9 mouse cellular contexts compared by ENCODE assay signal in genomic region chr5:115520325-115520869, GRCm38 (mm10). TPM values are rescaled to one million over a fixed set of nuclear protein-coding genes. Genes with fewer than 3 reads are reported as not detected.
DNase-seq lines count a peak whose midpoint lies in the region; ATAC-seq and TF ChIP-seq lines count a peak whose summit lies in the region.
"Had no signal": no experiment of that assay in that cellular context is flagged by ENCODE, and none has a peak within 500 bp of the region (broad histone marks: within the 10 kb centered on the region; RNA-seq: fewer than 3 reads in every experiment).

No protein-coding gene starts in this region.

- H3K9ac ChIP-seq in hindbrain, postnatal 0 days (replicated peaks; ENCODE audit: low read length) = no peak overlapping the region
- no peak overlapping the region for H3K9ac ChIP-seq in hindbrain, embryonic 11.5 days (ENCODE audit: low read depth, low read length)
- H3K9ac ChIP-seq in embryonic facial prominence, embryonic 14.5 days (ENCODE audit: low read depth, low read length) = no peak overlapping the region

- no peaks in the 10 kb centered on the region for H3K27me3 ChIP-seq in hindbrain, postnatal 0 days (ENCODE audit: insufficient read depth, low read length)
- no peaks in the 10 kb centered on the region for H3K27me3 ChIP-seq in hindbrain, embryonic 11.5 days (ENCODE audit: control insufficient read depth, insufficient read depth, low read length)
- H3K27me3 ChIP-seq in embryonic facial prominence, embryonic 14.5 days (replicated peaks; ENCODE audit: control insufficient read depth, insufficient read depth, low read length) = no peaks in the 10 kb centered on the region

- H3K36me3 ChIP-seq in hindbrain, postnatal 0 days (ENCODE audit: insufficient read depth, low read length) = no peaks in the 10 kb centered on the region
- no peaks in the 10 kb centered on the region for H3K36me3 ChIP-seq in hindbrain, embryonic 11.5 days (ENCODE audit: control insufficient read depth, insufficient read depth, low read length)
- no peaks in the 10 kb centered on the region for H3K36me3 ChIP-seq in embryonic facial prominence, embryonic 14.5 days (ENCODE audit: control insufficient read depth, insufficient read depth, low read length)

- WGBS in hindbrain, postnatal 0 days = 70% methylated on average over 21 of the region's 21 CpGs
- 66% methylated on average over 21 of the region's 21 CpGs for WGBS in hindbrain, embryonic 11.5 days
- WGBS in embryonic facial prominence, embryonic 14.5 days = 56% methylated on average over 20 of the region's 21 CpGs

- H3K9me3 ChIP-seq in hindbrain, postnatal 0 days (ENCODE audit: low read length) = no peaks in the 10 kb centered on the region
- H3K9me3 ChIP-seq in hindbrain, embryonic 11.5 days (ENCODE audit: control insufficient read depth, low read length) = no peaks in the 10 kb centered on the region
- H3K9me3 ChIP-seq in embryonic facial prominence, embryonic 14.5 days (ENCODE audit: control insufficient read depth, low read length) = no peaks in the 10 kb centered on the region

- H3K4me1 ChIP-seq in hindbrain, postnatal 0 days (ENCODE audit: insufficient read depth, low read length) = 0 out of 2 replicates have a peak, but pooled peaks cover 4% of the 10 kb centered on the region
- peaks cover 7% of the 10 kb centered on the region; the same call in 1 of the 2 replicates for H3K4me1 ChIP-seq in hindbrain, embryonic 11.5 days (replicated peaks; ENCODE audit: control insufficient read depth, insufficient read depth, low read length)
- H3K4me1 ChIP-seq in embryonic facial prominence, embryonic 14.5 days (ENCODE audit: control insufficient read depth, insufficient read depth, low read length) = peaks cover 28% of the 10 kb centered on the region

- 0 out of 2 replicates have a peak, but pooled peaks have one; percentile 18 for ATAC-seq in hindbrain, postnatal 0 days
- ATAC-seq in hindbrain, embryonic 11.5 days (ENCODE audit: low FRiP score) = no peak
- no peak for ATAC-seq in embryonic facial prominence, embryonic 14.5 days (ENCODE audit: low read depth)

- no peak overlapping the region for H3K4me3 ChIP-seq in hindbrain, postnatal 0 days (ENCODE audit: low read length)
- no peak overlapping the region for H3K4me3 ChIP-seq in hindbrain, embryonic 11.5 days (ENCODE audit: low read depth, low read length)
- H3K4me3 ChIP-seq in embryonic facial prominence, embryonic 14.5 days (ENCODE audit: low read depth, low read length) = no peak overlapping the region

- H3K4me2 ChIP-seq in hindbrain, postnatal 0 days (ENCODE audit: low read depth, low read length) = no peak overlapping the region
- no peak overlapping the region for H3K4me2 ChIP-seq in hindbrain, embryonic 11.5 days (replicated peaks; ENCODE audit: low read depth, low read length)
- H3K4me2 ChIP-seq in embryonic facial prominence, embryonic 14.5 days (ENCODE audit: low read depth, low read length) = no peak overlapping the region

- DNase-seq in hindbrain, postnatal 0 days (ENCODE audit: low spot score) = no peak
- DNase-seq in hindbrain, embryonic 11.5 days (ENCODE audit: low spot score) = no peak
- DNase-seq in embryonic facial prominence, embryonic 14.5 days (ENCODE audit: low spot score) = no peak
- peak; percentile 69 for DNase-seq in kidney, adult 18-20 months
- peak; percentile 56 for DNase-seq in lung, postnatal 10 days
- no peak for DNase-seq in urinary bladder, postnatal 25 days (ENCODE audit: low spot score)
- no peak for DNase-seq in layer of hippocampus, adult 9-10 months (ENCODE audit: low spot score)
- no peak for DNase-seq in spleen, postnatal 4 days (ENCODE audit: low spot score in 2 of 2)

- peak overlapping the region; percentile 54; the same call in 1 of the 2 replicates for H3K27ac ChIP-seq in hindbrain, postnatal 0 days
- H3K27ac ChIP-seq in hindbrain, embryonic 11.5 days (ENCODE audit: low read depth, low read length) = no peak overlapping the region
- 0 out of 2 replicates have a peak overlapping the region, but pooled peaks have one; percentile 28 for H3K27ac ChIP-seq in embryonic facial prominence, embryonic 14.5 days (replicated peaks; ENCODE audit: low read depth, low read length)

- no peak for TF ChIP-seq CTCF in hindbrain, postnatal 0 days (IDR thresholded peaks at IDR 0.05; ENCODE audit: low read depth)

RNA-seq across cellular contexts. Expression of gene Pxn, which starts 13.9 kb away (rescaled TPM):
- total RNA-seq in hindbrain, postnatal 0 days (2014; rRNA removed) = 40.6 and 41.0 TPM in 2 replicates
- 16.8 and 18.0 TPM in 2 replicates for polyA plus RNA-seq in hindbrain, postnatal 0 days (2015; fragmentation: Nextera tagmentation; extraction: Ambion mirVana)
- polyA plus RNA-seq in hindbrain, embryonic 11.5 days (2014; fragmentation: Nextera tagmentation; extraction: Ambion mirVana) = 9.0 and 10.1 TPM in 2 replicates
- 28.6 and 28.8 TPM in 2 replicates for polyA plus RNA-seq in embryonic facial prominence, embryonic 14.5 days (2014; fragmentation: Nextera tagmentation; extraction: Ambion mirVana)

RNA-seq across cellular contexts. Expression of gene Sirt4, which starts 35.9 kb away (rescaled TPM):
- total RNA-seq in hindbrain, postnatal 0 days (2014; rRNA removed) = 25.8 and 33.7 TPM in 2 replicates
- polyA plus RNA-seq in hindbrain, postnatal 0 days (2015; fragmentation: Nextera tagmentation; extraction: Ambion mirVana) = 20.2 and 21.8 TPM in 2 replicates
- polyA plus RNA-seq in hindbrain, embryonic 11.5 days (2014; fragmentation: Nextera tagmentation; extraction: Ambion mirVana) = 21.3 and 23.1 TPM in 2 replicates
- 13.9 and 20.3 TPM in 2 replicates for polyA plus RNA-seq in embryonic facial prominence, embryonic 14.5 days (2014; fragmentation: Nextera tagmentation; extraction: Ambion mirVana)

RNA-seq across cellular contexts. Expression of gene Rplp0, which starts 38.9 kb away (rescaled TPM):
- 1,557 and 1,861 TPM in 2 replicates for total RNA-seq in hindbrain, postnatal 0 days (2014; rRNA removed)
- polyA plus RNA-seq in hindbrain, postnatal 0 days (2015; fragmentation: Nextera tagmentation; extraction: Ambion mirVana) = 786 and 796 TPM in 2 replicates
- polyA plus RNA-seq in hindbrain, embryonic 11.5 days (2014; fragmentation: Nextera tagmentation; extraction: Ambion mirVana) = 1,244 and 1,247 TPM in 2 replicates
- 1,928 and 1,996 TPM in 2 replicates for polyA plus RNA-seq in embryonic facial prominence, embryonic 14.5 days (2014; fragmentation: Nextera tagmentation; extraction: Ambion mirVana)

RNA-seq across cellular contexts. Expression of gene Gcn1l1, which starts 44.7 kb away (rescaled TPM):
- total RNA-seq in hindbrain, postnatal 0 days (2014; rRNA removed) = 73.4 and 81.7 TPM in 2 replicates
- 22.8 and 24.3 TPM in 2 replicates for polyA plus RNA-seq in hindbrain, postnatal 0 days (2015; fragmentation: Nextera tagmentation; extraction: Ambion mirVana)
- 31.8 and 39.4 TPM in 2 replicates for polyA plus RNA-seq in hindbrain, embryonic 11.5 days (2014; fragmentation: Nextera tagmentation; extraction: Ambion mirVana)
- polyA plus RNA-seq in embryonic facial prominence, embryonic 14.5 days (2014; fragmentation: Nextera tagmentation; extraction: Ambion mirVana) = 40.3 and 41.9 TPM in 2 replicates

RNA-seq across cellular contexts. Expression of gene Pla2g1b, which starts 54.3 kb away (rescaled TPM):
- total RNA-seq in hindbrain, postnatal 0 days (2014; rRNA removed) = not detected in 2 replicates
- polyA plus RNA-seq in hindbrain, postnatal 0 days (2015; fragmentation: Nextera tagmentation; extraction: Ambion mirVana) = not detected in 2 replicates
- polyA plus RNA-seq in hindbrain, embryonic 11.5 days (2014; fragmentation: Nextera tagmentation; extraction: Ambion mirVana) = 0.56 and 1.1 TPM in 2 replicates
- polyA plus RNA-seq in embryonic facial prominence, embryonic 14.5 days (2014; fragmentation: Nextera tagmentation; extraction: Ambion mirVana) = not detected in 2 replicates
- polyA plus RNA-seq: limb, embryonic 14.5 days had no signal

Comparison
In these comparisons a context has a peak if more than half of its experiments do, and no peak if none do; other contexts are left out.
1. DNase-seq: peak in kidney, adult 18-20 months (single experiment) and lung, postnatal 10 days (single experiment); none in hindbrain, postnatal 0 days (single experiment), hindbrain, embryonic 11.5 days (single experiment), embryonic facial prominence, embryonic 14.5 days (single experiment), urinary bladder, postnatal 25 days (single experiment), layer of hippocampus, adult 9-10 months (single experiment) and spleen, postnatal 4 days (0 of 2).